Mouse (Mus musculus) urinary bladder, postnatal 14 days (tissue): ENCODE measurements around the gene Fbxo48.

Experiments used
- DNase-seq: peaks from one replicate; pipeline ENCODE4 v3.0.0; 2021; ENCODE audit warnings: low spot score

Gene Fbxo48

GRCm38 (mm10) chr11:16950976-16951760, at the start of gene Fbxo48:
TSS of gene Fbxo48 (plus strand) at chr11:16951375.
- DNase-seq = peak; percentile 96

DNA sequence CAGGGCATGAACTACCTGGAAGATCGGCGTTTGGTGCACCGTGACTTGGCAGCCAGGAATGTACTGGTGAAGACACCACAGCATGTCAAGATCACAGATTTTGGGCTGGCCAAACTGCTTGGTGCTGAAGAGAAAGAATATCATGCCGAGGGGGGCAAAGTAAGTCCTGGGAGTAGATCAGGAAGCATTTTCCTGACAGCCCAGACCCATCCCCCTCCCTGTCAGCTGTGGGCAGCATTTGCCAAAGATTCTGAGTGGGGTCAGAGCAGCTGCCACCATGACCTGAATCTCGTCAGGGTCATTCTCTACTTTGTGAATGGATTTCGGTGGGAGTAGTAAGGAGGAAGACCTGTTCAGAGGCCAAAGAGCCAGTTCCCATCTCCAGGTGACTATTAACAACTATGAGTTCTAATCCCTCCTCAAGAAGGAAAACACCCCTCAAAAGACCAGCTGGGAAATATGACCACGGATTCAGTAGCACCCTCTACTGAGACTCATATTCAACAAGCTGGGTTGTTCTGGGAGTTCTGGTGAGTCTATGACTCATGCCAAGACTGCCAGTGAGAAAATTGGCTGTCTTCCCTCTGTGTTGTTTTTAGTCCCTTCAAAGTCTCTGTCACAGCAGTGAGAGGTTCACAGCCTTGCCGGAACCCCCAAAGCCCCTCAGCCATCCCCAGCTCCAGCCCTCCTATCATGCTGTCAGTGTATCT, 46.7 kb upstream of the Fbxo48 start:
- DNase-seq = no peak

DNA sequence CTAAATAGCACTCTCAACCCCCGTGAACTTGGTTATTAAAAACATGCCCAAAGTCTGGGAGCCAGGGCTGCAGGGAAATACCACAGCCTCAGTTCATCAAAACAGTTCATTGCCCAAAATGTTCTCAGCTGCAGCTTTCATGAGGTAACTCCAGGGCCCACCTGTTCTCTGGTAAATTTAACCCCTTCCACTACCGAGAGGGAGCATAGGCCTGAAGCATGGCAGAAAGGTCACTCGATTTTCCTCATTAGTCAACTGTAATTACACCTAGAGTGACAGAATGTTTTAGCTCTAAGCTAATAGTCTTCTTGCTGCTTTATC, 46.2 kb upstream of the Fbxo48 start:
- DNase-seq = no peak

GRCm38 (mm10) chr11:16906530-16906929, 44.6 kb upstream of the Fbxo48 start:
- DNase-seq = no peak

DNA sequence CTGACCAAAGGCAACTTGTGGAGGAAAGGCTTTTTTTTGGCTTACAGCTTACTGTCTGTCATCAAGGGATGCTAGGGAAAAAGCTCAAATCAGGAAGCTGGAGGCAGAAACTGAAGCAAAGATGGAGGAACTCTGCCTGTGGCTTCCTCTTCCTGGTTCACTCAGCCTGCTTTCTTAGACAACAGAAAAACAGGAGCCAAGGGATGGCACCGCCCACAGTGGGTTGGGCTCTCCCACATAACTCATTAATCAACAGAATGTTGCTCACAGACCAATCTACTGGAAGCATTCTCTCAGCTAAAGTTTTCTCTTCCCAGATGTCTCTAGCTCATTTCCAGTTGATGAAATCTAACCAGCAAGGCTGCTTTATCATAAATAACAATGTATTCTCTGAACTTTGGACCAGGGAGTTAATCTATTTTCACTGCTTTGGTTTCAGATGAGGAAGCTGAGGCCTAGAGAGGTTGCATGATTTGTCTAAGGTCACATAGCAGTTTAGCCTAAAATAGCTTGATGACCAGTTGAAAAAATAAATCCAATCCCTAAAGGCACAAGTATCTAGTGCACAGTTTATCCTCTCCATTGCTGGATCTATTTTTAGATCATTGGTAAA, 43.6 kb upstream of the Fbxo48 start:
- DNase-seq = no peak

GRCm38 (mm10) chr11:16914756-16915155, 36.4 kb upstream of the Fbxo48 start:
- no peak for DNase-seq

DNA sequence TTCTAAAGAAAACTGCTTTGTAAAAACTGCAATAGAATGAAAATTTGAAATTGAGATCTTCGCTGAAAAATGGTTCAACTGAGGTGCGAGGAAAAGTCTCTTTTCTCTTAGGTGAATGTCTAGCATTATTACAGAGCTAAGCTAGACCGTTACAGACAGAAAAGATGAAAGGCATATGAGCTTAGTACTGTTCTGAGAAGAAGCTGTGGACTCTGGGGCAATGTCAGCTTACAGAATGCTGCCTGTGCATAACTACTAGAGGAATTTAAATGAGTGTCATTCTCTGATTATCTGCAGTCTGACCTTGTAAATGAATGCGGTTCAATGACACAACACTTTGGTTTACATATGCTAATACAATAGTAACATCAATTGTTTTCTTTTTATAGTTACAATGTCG, 35.3 kb upstream of the Fbxo48 start:
- no peak for DNase-seq

GRCm38 (mm10) chr11:16917512-16917911, 33.7 kb upstream of the Fbxo48 start:
- DNase-seq = no peak

DNA sequence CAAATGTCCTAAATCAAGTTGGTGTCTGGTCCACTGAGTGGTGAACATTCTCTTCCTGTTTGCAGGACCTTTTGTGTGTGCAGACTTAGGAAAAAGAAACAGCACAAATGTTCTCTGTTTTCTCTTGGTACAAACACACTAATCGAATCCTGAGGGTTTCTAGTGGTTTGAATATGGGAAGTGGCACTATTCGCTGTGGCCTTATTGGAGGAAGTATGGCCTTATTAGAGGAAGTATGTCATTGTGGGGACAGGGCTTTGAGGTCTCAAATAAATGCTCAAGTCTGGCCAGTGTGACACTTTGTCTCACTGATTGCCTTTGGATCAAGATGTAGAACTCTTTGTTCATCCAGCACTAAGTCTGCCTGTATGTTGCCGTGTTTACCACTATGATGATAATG, 19.0 kb upstream of the Fbxo48 start:
- no peak for DNase-seq

DNA sequence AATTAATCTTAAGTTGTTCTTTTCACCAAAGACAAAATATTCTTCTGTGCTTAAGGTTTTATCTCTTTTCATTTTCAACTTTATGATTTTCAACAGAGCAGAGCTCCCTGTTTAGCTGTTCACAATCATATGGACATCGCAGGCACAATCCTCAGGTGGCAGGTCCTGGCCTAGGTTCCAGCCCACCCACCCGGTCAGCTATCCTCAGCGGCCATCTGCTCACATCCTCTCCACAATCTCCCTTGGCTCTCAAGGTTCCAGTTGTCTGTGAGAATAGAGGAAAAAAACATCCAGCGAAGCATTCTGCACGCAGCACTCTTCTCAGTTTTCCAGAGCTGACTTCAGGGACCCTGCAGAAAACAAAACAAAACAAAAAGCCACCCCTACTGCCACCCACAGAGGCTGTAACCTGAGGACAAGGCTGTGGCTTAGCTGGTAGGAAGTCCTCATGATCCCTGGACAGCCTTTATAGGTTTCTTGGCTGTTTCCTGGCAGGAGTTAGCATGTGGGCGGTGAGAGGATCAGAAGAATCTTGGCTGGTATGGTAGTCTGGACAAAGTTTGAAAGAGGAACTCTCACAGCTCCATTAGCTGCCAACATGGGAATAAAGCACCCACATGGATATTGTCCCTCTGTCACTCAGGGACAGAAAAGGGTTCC, 15.5 kb upstream of the Fbxo48 start:
- peak; percentile 23 for DNase-seq

- no peak for DNase-seq
Measured at GRCm38 (mm10) chr11:16941103-16941793, 9.9 kb upstream of the Fbxo48 start.

DNA sequence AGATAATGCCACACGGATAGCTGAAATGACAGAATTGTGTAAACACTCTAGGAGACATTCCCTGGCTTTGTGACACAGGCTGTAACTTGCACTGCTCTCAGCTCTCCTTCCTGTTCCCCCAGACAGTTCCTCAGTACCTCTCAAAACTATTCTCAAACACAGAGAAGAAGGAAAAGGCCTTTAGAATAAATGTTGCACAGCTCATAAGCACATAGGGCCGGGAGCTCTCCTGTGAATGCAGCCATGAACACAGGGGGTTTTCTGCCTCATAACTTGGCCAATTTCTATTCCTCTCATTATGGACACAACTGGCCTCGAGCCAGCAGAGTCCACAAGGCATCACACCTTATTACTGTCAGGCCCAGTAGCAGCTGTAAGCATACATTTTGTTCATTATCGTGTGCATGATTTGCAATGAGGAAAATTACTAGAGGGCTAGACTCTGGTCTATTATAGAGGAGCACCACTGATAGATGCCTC, 9.2 kb upstream of the Fbxo48 start:
- DNase-seq = no peak

- no peak for DNase-seq
Measured at GRCm38 (mm10) chr11:16943016-16943415, 8.2 kb upstream of the Fbxo48 start.

DNA sequence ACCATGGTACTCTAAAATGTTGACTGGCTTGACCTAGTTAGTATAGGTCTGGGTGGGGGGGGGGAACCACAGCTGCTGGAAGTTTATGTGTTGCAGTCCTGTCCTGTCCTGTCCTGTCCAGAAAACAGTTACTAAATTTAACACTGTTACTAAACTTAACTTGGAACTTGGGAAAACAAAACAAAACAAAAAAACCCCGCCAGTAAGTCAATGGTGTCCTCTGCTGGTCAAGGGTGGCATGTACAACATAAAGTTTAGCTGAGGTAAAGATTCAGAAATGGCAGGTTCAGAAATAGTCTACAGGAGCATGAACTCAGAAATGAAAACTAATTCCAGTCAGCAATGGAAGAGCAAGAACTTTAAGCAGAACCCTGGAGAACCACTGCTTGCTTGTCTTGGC, 2.4 kb upstream of the Fbxo48 start:
- DNase-seq = peak; percentile 38

- no peak for DNase-seq
Measured at GRCm38 (mm10) chr11:16950226-16950975, 774 bp upstream of the Fbxo48 start.

- DNase-seq = no peak
Measured at GRCm38 (mm10) chr11:16951761-16952010, 511 bp downstream of the Fbxo48 start.

DNA sequence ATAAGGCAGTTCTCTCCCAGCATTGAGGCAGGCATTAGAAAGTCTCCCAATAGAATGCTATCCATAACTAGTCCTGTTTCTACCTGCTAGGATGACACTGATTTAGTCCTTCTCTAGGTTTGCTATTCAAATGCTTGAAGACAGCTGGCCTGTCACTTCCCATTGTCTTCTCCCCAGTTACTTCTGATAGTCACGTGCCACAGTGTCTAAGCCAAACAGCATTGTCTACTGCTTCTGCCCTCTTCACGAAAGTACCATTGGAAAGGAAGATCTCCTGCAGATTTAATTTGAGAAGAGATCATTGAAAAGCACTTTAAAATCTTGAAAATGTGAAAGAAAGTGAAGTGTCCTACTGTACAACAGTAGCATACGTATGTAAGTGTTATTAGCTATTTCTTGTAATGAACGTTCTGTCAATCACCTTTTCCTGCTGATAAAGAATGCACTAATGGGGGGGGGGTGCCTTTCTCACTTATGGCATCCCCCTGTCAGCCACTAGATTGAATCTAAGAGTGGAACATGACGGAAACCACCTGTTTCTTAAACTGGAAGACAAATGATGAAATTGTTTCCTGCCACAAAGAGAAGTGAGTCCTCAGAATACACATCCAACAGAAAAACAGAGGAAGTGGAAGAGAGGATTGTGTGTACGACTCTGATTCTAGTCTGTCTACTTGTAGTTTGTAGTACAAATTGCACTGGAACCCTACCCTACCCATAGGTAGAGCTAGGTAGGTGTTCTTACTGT, 5.1 kb downstream of the Fbxo48 start:
- no peak for DNase-seq

DNA sequence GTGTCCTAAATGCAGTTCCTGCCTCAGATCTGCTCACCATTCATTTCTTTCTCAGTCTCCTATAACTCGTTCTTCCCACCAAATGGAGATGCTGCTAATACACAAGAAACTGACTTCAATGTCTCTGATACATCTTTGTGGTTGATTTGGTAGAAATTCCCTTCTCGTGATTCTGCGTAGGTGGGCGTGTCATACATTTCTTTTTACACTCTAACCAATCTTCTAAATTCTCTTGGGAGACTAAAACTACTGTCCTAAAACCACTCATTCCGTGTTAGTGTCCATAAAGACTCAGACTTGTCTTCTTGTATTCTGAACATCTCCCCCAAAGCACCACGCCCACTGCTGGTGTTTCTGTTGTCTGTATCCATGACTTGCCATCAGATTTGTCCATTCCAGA, 5.9 kb downstream of the Fbxo48 start:
- no peak for DNase-seq

- no peak for DNase-seq
Measured at GRCm38 (mm10) chr11:16958520-16958919, 7.3 kb downstream of the Fbxo48 start.

- no peak for DNase-seq
Measured at GRCm38 (mm10) chr11:16967806-16968205, 16.6 kb downstream of the Fbxo48 start.

GRCm38 (mm10) chr11:16969650-16970049, 18.5 kb downstream of the Fbxo48 start:
- DNase-seq = no peak
